Mouse (Mus musculus): ENCODE measurements around the gene Tbrg1. TPM values are rescaled to one million over a fixed set of nuclear protein-coding genes. Genes with fewer than 3 reads are reported as not detected.

Gene Tbrg1
- polyA plus RNA-seq, 1 experiment = 81.6 TPM

GRCm38 (mm10) chr9:37636335-37636734 lies 20.8 kb downstream of the Tbrg1 start:
- WGBS = 20% methylated on average over 7 of the region's 7 CpGs
- DNase-seq (ENCODE audit: low read depth, low spot score) = no peak

- DNase-seq (ENCODE audit: low read depth, low spot score) = no peak
- WGBS = 93% methylated on average over 3 of the region's 3 CpGs
These were observed 22.8 kb downstream of the Tbrg1 start for GRCm38 (mm10) chr9:37634269-37634668.

- 92% methylated on average over 2 of the region's 2 CpGs for WGBS
- DNase-seq (ENCODE audit: low read depth, low spot score) = no peak
These were observed 24.8 kb downstream of the Tbrg1 start for GRCm38 (mm10) chr9:37632305-37632704.

- DNase-seq (ENCODE audit: low read depth, low spot score) = no peak
- WGBS = 82% methylated on average over 2 of the region's 2 CpGs
These were observed 27.2 kb downstream of the Tbrg1 start for GRCm38 (mm10) chr9:37629941-37630340.

GRCm38 (mm10) chr9:37628581-37628980 lies 28.5 kb downstream of the Tbrg1 start:
- DNase-seq (ENCODE audit: low read depth, low spot score) = no peak
- WGBS = 81% methylated on average over 4 of the region's 4 CpGs

- no peak for DNase-seq (ENCODE audit: low read depth, low spot score)
- 98% methylated on average over 1 of the region's 1 CpGs for WGBS
These were observed 29.8 kb downstream of the Tbrg1 start for GRCm38 (mm10) chr9:37627263-37627662.

GRCm38 (mm10) chr9:37626103-37626567 lies 31.0 kb downstream of the Tbrg1 start:
- DNase-seq (ENCODE audit: low read depth, low spot score) = no peak
- 55% methylated on average over 3 of the region's 3 CpGs for WGBS

- no peak for DNase-seq (ENCODE audit: low read depth, low spot score)
- WGBS = 73% methylated on average over 7 of the region's 7 CpGs
These were observed 31.5 kb downstream of the Tbrg1 start for GRCm38 (mm10) chr9:37625641-37626040.

- no peak for DNase-seq (ENCODE audit: low read depth, low spot score)
- WGBS = 82% methylated on average over 3 of the region's 3 CpGs
These were observed 32.0 kb downstream of the Tbrg1 start for GRCm38 (mm10) chr9:37625129-37625528.

- 83% methylated on average over 1 of the region's 1 CpGs for WGBS
- DNase-seq (ENCODE audit: low read depth, low spot score) = no peak
These were observed 32.6 kb downstream of the Tbrg1 start for GRCm38 (mm10) chr9:37624502-37624901.

- WGBS = 78% methylated on average over 3 of the region's 3 CpGs
- DNase-seq (ENCODE audit: low read depth, low spot score) = no peak
These were observed 33.1 kb downstream of the Tbrg1 start for GRCm38 (mm10) chr9:37623981-37624380.

- WGBS = 90% methylated on average over 6 of the region's 6 CpGs
- no peak for DNase-seq (ENCODE audit: low read depth, low spot score)
These were observed 35.8 kb downstream of the Tbrg1 start for GRCm38 (mm10) chr9:37621290-37621689.

GRCm38 (mm10) chr9:37616770-37617169 lies 40.3 kb downstream of the Tbrg1 start:
- 58% methylated on average over 2 of the region's 2 CpGs for WGBS
- peak; percentile 24 for DNase-seq (ENCODE audit: low read depth, low spot score)

- no peak for DNase-seq (ENCODE audit: low read depth, low spot score)
- WGBS = 84% methylated on average over 5 of the region's 5 CpGs
These were observed 41.9 kb downstream of the Tbrg1 start for GRCm38 (mm10) chr9:37615220-37615619.

- DNase-seq (ENCODE audit: low read depth, low spot score) = no peak
These were observed 42.8 kb downstream of the Tbrg1 start for GRCm38 (mm10) chr9:37614316-37614715.

GRCm38 (mm10) chr9:37613911-37614280 lies 43.2 kb downstream of the Tbrg1 start:
- DNase-seq (ENCODE audit: low read depth, low spot score) = no peak
- 14% methylated on average over 6 of the region's 6 CpGs for WGBS

- peak; percentile 64 for DNase-seq (ENCODE audit: low read depth, low spot score)
- under 1% methylated on average over 45 of the region's 45 CpGs for WGBS
These were observed 43.8 kb downstream of the Tbrg1 start, which contains the start of gene Spa17 for GRCm38 (mm10) chr9:37613182-37613910. TSS of gene Spa17 (minus strand) at chr9:37613722.

GRCm38 (mm10) chr9:37609558-37609957 lies 47.6 kb downstream of the Tbrg1 start:
- 67% methylated on average over 4 of the region's 4 CpGs for WGBS
- no peak for DNase-seq (ENCODE audit: low read depth, low spot score)

GRCm38 (mm10) chr9:37605089-37605488 lies 52.0 kb downstream of the Tbrg1 start:
- 88% methylated on average over 3 of the region's 3 CpGs for WGBS
- no peak for DNase-seq (ENCODE audit: low read depth, low spot score)

- 87% methylated on average over 2 of the region's 2 CpGs for WGBS
- no peak for DNase-seq (ENCODE audit: low read depth, low spot score)
These were observed 56.4 kb downstream of the Tbrg1 start for GRCm38 (mm10) chr9:37600538-37601205.
